Mouse (Mus musculus) midbrain, embryonic 16.5 days (tissue): Measurements from ENCODE around the gene Cmss1. TPM values are rescaled to one million over a fixed set of nuclear protein-coding genes. Genes with fewer than 3 reads are reported as not detected.

Source experiments
- ATAC-seq: fragments of 200-750 bp; cut with Nextera tagmentation; 2 replicates; pipeline ENCODE4 v1.8.0; 2017; ENCODE audit warnings: moderate TSS enrichment
- H3K27ac ChIP-seq: fragments of 300-500 bp; sonication (generic); 2 replicates; pipeline ENCODE4 v1.5.1; 2014; ENCODE audit warnings: mild to moderate bottlenecking, low read length, mixed read lengths
- H3K27me3 ChIP-seq: fragments of 300-500 bp; sonication (generic); 2 replicates; pipeline ENCODE4 v1.6.1; 2014; ENCODE audit warnings: low read depth, low read length, mixed read lengths; ENCODE audit not compliant: control insufficient read depth, insufficient read depth
- H3K36me3 ChIP-seq: fragments of 300-500 bp; sonication (generic); 2 replicates; pipeline ENCODE4 v1.6.1; 2014; ENCODE audit warnings: mild to moderate bottlenecking, low read length, moderate library complexity, mixed read lengths; ENCODE audit not compliant: control insufficient read depth, insufficient read depth
- H3K4me1 ChIP-seq: fragments of 300-500 bp; sonication (generic); 2 replicates; pipeline ENCODE4 v1.6.1; 2014; ENCODE audit warnings: mild to moderate bottlenecking, low read length, mixed read lengths; ENCODE audit not compliant: control insufficient read depth, insufficient read depth
- H3K4me2 ChIP-seq: fragments of 300-500 bp; sonication (generic); 2 replicates; pipeline ENCODE4 v1.6.1; 2014; ENCODE audit warnings: mild to moderate bottlenecking, low read length, mixed read lengths
- H3K4me3 ChIP-seq: fragments of 300-500 bp; sonication (generic); 2 replicates; pipeline ENCODE4 v1.5.1; 2014; ENCODE audit warnings: low read depth, mild to moderate bottlenecking, low read length, moderate library complexity, mixed read lengths
- H3K9ac ChIP-seq: fragments of 300-500 bp; sonication (generic); 2 replicates; pipeline ENCODE4 v1.6.1; 2014; ENCODE audit warnings: low read depth, low read length, mixed read lengths
- H3K9me3 ChIP-seq: fragments of 300-500 bp; sonication (generic); replicated peaks from 2 replicates; pipeline ENCODE4 v1.6.1; 2014; ENCODE audit warnings: mild to moderate bottlenecking, low read length, mixed read lengths; ENCODE audit not compliant: control insufficient read depth, poor library complexity, severe bottlenecking
- WGBS: fragments of 180-500 bp; shearing (Covaris S2); extraction: QIAGEN DNeasy Blood & Tissue Kit; methylation state at CpG from one replicate; pipeline ENCODE4 v1.1.7; 2014; 5-methylcytosine and 5-hydroxymethylcytosine counted together
- polyA plus RNA-seq: library from polyadenylated mRNA; unstranded; fragments of >200 nt; fragmentation: Nextera tagmentation; extraction: Ambion mirVana; gene quantifications from 2 replicates; pipeline ENCODE4 v1.2.1, GENCODE M21; 2015

Cmss1 gene
- polyA plus RNA-seq, 1 experiment from 2014 or later, result 37.4 TPM

DNA sequence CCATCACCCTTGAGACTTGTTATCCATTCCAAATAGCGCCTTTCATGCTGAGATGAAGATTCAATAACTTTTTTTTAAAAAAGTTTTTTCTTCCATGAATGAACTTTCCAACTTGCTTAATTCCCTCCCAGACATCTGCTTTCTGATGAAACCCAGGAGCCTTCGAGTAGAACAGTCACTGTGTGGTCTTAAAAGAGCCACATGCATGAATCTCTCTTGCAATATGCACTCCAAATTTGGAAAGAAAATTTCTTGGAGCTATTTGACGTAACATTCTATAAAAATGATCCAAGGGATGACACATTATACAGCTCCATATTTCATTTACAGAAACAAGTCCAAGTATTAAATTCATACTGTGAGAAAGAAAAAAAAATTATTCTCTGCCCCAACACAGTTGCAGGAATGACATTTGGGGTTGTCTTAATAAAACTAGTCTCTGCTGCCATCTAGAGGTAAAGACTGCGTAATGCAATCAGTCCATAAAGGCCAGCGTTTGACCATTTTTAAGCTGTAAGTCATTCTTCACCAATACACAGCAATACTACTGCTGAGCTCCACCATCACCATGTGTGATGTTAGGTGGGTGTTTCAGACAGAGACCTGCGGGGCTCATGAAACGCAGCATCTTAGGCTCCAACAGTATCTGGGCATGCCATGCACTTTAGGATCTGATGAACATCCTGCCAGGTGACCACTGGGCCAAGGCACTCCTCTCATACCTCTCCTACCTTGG lies 13.1 kb downstream of the Cmss1 start:
- H3K36me3 ChIP-seq, result no peaks in the 10 kb centered on the region
- 39% methylated on average over 7 of the region's 7 CpGs for WGBS
- H3K27me3 ChIP-seq, result no peaks in the 10 kb centered on the region
- no peak overlapping the region for H3K4me2 ChIP-seq
- H3K4me3 ChIP-seq, result no peak overlapping the region
- H3K9me3 ChIP-seq, result no peaks in the 10 kb centered on the region
- H3K27ac ChIP-seq, result no peak overlapping the region
- ATAC-seq, result peak; percentile 71
- H3K9ac ChIP-seq, result peak overlapping the region; percentile 21; the same call in 1 of the 2 replicates
- no peaks in the 10 kb centered on the region for H3K4me1 ChIP-seq

DNA sequence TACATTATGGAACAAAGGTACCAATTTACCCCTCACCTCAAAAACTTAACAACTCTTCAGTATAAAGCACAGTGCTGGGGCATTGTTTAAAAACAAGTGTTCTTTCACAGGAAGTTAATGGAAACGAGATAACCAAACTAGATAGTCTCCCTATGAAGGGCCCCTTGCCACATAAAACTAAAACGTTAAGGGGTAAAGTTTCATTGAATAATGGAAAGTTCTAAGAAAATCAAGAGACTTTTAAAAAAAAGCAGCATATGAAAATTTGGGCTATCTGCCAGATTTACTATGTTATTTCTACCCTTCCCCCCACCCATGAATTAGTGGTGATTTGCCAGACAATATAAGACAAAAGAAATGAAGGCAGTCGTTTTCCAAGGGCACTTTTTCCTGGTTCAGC lies 21.5 kb downstream of the Cmss1 start:
- no peaks in the 10 kb centered on the region for H3K27me3 ChIP-seq
- WGBS, result 77% methylated on average over 3 of the region's 3 CpGs
- ATAC-seq, result no peak
- H3K4me2 ChIP-seq, result no peak overlapping the region
- no peaks in the 10 kb centered on the region for H3K9me3 ChIP-seq
- no peaks in the 10 kb centered on the region for H3K4me1 ChIP-seq
- no peak overlapping the region for H3K4me3 ChIP-seq
- no peak overlapping the region for H3K27ac ChIP-seq
- H3K9ac ChIP-seq, result no peak overlapping the region
- no peaks in the 10 kb centered on the region for H3K36me3 ChIP-seq

DNA sequence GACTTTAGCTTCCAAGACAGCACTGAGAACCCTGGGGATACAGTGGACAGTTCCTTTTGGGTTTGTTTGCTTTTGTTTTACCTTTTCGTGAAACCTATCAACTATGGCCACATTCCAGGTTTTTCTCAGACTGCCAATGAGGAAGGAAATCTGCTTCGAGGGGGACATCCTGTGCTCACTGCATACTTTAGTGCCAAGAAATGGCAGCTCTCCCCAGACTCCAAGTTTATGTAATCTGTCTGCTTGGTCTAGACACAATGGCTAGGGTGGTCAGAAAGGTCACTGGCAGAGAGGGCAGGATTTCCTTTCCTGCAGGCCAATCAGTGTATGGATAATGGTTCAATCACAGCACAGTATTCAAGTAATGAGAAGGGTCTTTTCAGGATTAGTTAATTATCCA lies 24.7 kb downstream of the Cmss1 start:
- 90% methylated on average over 2 of the region's 2 CpGs for WGBS
- Histone ChIP-seq H3K4me1 (no peaks in the 10 kb centered on the region), H3K9ac (no peak overlapping the region), H3K36me3 (no peaks in the 10 kb centered on the region), H3K9me3 (no peaks in the 10 kb centered on the region), H3K4me3 (no peak overlapping the region), H3K4me2 (no peak overlapping the region), H3K27me3 (no peaks in the 10 kb centered on the region), H3K27ac (no peak overlapping the region)
- ATAC-seq, result no peak

DNA sequence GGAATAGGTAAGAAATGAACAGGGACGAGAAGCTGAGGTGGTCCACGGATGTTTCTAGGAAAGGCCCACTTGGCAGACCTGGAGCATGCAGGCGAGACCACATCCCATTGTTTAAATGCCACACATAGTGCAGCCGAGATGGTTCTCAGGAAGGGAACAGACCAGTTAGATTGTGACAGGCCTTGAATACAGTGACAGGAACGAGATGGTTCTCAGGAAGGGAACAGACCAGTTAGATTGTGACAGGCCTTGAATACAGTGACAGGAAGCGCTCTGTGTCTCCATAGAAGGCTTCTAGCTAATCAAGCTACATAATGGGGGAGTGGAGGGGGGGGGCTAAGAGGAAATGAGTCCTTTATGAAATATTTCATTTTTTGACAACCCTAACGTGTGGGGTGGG lies 26.6 kb downstream of the Cmss1 start:
- no peak for ATAC-seq
- H3K9me3 ChIP-seq, result no peaks in the 10 kb centered on the region
- H3K27ac ChIP-seq, result no peak overlapping the region
- no peaks in the 10 kb centered on the region for H3K4me1 ChIP-seq
- no peak overlapping the region for H3K4me3 ChIP-seq
- 81% methylated on average over 7 of the region's 7 CpGs for WGBS
- no peaks in the 10 kb centered on the region for H3K27me3 ChIP-seq
- no peak overlapping the region for H3K9ac ChIP-seq
- H3K4me2 ChIP-seq, result no peak overlapping the region
- no peaks in the 10 kb centered on the region for H3K36me3 ChIP-seq

DNA sequence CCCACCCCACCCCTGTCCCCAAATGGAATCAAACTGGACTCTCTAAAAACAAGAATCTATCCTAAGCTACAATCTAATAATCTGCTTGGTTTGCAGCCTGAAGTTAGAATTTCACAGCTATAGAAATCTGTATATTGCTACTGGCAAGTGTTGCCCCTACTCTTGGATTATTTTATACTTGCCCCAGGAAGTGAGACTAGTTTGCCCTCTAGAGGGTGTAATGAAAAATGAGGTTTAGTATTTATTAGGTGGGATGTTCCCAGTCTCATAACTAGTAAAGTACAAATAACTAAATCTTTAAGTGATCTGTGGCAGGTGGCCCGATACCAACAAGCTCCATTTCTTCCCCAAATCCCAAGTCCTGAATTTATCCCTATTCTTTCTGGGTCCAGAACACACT lies 29.1 kb downstream of the Cmss1 start:
- H3K27ac ChIP-seq, result no peak overlapping the region
- H3K9ac ChIP-seq, result no peak overlapping the region
- no peak overlapping the region for H3K4me2 ChIP-seq
- 97% methylated on average over 1 of the region's 1 CpGs for WGBS
- H3K4me1 ChIP-seq, result no peaks in the 10 kb centered on the region
- ATAC-seq, result no peak
- H3K36me3 ChIP-seq, result no peaks in the 10 kb centered on the region
- H3K4me3 ChIP-seq, result no peak overlapping the region
- H3K9me3 ChIP-seq, result no peaks in the 10 kb centered on the region
- H3K27me3 ChIP-seq, result no peaks in the 10 kb centered on the region

DNA sequence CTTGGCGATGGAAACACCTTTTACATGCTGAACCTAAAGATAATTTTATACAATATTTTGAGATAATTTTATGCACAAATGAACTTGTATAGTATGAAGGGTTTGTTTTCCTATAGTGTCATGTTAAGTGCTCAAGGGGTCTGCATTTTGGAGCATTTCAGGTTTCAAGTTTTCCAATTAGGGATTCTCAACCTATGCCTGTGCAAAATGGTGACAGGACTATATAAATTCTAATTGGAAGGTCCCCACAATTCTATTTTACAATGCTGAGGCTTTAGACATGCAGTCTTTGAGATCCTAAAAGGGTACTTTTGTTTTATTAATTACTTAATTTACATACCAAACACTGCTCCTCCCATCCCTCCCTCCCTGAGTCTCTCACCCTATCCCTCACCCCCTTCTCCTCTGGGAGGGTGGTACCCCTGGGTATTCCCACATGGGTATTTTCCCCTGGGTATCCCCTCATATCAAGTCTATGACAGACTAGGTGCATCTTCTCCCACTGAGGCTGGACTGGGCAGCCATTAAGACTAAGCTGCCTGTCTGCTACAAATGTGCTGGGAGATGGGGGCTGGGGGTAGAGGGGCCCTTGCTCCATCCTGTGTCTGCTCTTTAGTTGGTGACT lies 30.8 kb downstream of the Cmss1 start:
- no peak overlapping the region for H3K27ac ChIP-seq
- 94% methylated on average over 1 of the region's 1 CpGs for WGBS
- ATAC-seq, result no peak
- no peak overlapping the region for H3K9ac ChIP-seq
- H3K9me3 ChIP-seq, result no peaks in the 10 kb centered on the region
- no peak overlapping the region for H3K4me2 ChIP-seq
- H3K36me3 ChIP-seq, result no peaks in the 10 kb centered on the region
- no peaks in the 10 kb centered on the region for H3K4me1 ChIP-seq
- no peaks in the 10 kb centered on the region for H3K27me3 ChIP-seq
- no peak overlapping the region for H3K4me3 ChIP-seq

DNA sequence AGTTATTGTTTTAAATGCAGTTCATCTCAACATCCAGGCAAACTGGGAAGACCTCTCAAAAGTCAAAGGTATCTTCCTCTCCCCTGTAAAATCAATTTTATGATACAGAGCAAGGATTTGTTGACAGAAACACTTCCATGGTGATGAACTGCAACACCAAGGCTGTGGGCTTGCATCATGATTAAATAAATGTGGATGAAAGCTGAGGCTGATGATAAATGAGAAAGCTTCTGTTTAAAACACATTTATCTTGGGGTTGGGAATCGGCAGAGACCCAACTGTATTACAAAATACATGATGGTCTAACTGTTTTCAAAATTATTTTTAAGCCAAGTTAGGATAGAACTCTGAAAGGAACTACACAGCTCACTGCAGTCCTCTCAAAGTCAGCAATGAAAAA lies 32.8 kb downstream of the Cmss1 start:
- Histone ChIP-seq H3K4me1 (no peaks in the 10 kb centered on the region), H3K9me3 (no peaks in the 10 kb centered on the region), H3K4me3 (no peak overlapping the region), H3K4me2 (no peak overlapping the region), H3K9ac (no peak overlapping the region), H3K27ac (no peak overlapping the region), H3K36me3 (no peaks in the 10 kb centered on the region), H3K27me3 (no peaks in the 10 kb centered on the region)
- no peak for ATAC-seq
- WGBS, result 88% methylated on average over 1 of the region's 1 CpGs

DNA sequence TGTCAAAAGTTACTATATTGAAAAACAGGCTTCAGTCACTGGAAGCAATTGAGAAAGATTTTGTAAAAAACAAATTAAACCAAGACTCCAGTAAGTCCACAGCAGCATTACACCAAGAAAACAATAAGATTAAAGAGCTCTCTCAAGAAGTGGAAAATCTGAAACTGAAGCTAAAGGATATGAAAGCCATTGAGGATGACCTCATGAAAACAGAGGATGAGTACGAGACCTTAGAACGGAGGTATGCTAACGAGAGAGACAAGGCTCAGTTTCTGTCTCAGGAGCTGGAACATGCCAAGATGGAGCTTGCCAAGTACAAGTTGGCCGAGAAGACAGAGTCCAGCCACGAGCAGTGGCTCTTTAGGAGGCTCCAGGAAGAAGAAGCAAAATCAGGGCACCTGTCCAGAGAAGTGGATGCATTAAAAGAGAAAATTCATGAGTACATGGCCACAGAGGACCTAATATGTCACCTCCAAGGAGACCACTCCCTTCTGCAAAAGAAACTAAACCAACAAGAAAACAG lies 35.8 kb downstream of the Cmss1 start:
- 93% methylated on average over 5 of the region's 5 CpGs for WGBS
- Histone ChIP-seq H3K36me3 (no peaks in the 10 kb centered on the region), H3K9ac (no peak overlapping the region), H3K4me1 (no peaks in the 10 kb centered on the region), H3K9me3 (no peaks in the 10 kb centered on the region), H3K27ac (no peak overlapping the region), H3K4me2 (no peak overlapping the region), H3K27me3 (no peaks in the 10 kb centered on the region), H3K4me3 (no peak overlapping the region)
- ATAC-seq, result no peak

DNA sequence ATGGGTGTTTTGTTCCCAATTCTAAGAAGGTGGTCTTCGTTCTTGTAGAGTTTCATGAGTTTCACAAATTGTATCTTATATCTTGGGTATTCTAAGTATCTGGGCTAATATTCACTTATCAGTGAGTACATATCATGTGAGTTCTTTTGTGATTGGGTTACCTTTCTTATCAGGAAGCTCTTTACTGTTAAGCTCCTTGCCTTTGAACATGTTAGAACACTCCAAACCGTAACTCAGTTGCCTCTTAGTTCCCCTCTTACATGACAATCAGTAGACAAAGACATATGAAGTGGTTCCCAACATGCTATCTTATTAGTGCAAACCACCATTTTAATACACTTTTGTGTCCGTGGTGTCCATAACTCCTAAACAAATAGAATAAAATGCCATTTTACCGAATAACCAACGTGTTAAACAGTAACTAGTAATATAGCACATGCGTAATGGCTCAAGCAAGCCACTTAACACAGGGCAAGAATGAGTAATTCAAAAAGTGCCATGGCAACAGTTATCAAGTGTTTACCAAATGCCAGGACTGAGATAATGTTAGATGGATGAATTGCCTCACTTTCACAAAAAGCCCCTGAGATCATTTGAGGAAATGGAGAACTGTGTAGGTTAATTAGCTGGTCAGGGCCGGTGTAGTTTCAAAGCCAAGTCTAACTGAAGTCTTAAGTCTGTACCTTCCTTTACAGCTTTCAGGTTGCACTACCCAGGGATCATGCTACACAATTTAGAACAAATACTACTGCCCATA lies 37.8 kb downstream of the Cmss1 start:
- 93% methylated on average over 7 of the region's 7 CpGs for WGBS
- H3K4me2 ChIP-seq, result no peak overlapping the region
- H3K36me3 ChIP-seq, result no peaks in the 10 kb centered on the region
- H3K9ac ChIP-seq, result no peak overlapping the region
- no peaks in the 10 kb centered on the region for H3K27me3 ChIP-seq
- H3K4me3 ChIP-seq, result no peak overlapping the region
- no peak overlapping the region for H3K27ac ChIP-seq
- H3K4me1 ChIP-seq, result no peaks in the 10 kb centered on the region
- ATAC-seq, result no peak
- no peaks in the 10 kb centered on the region for H3K9me3 ChIP-seq
